Mouse (Mus musculus) forebrain, embryonic 13.5 days (tissue): ENCODE data around the gene Paqr3. TPM values are rescaled to one million over a fixed set of nuclear protein-coding genes. Genes with fewer than 3 reads are reported as not detected.

Source experiments
- ATAC-seq: fragments of 200-750 bp; cut with Nextera tagmentation; 2 replicates; pipeline ENCODE4 v1.8.0; 2017
- H3K27ac ChIP-seq: fragments of 300-500 bp; sonication (generic); 2 replicates; pipeline ENCODE4 v1.5.1; 2015; ENCODE audit warnings: inconsistent platforms, mild to moderate bottlenecking, moderate library complexity
- H3K27me3 ChIP-seq: fragments of 300-500 bp; sonication (generic); 2 replicates; pipeline ENCODE4 v1.6.1; 2015; ENCODE audit warnings: mild to moderate bottlenecking, inconsistent platforms
- H3K36me3 ChIP-seq: fragments of 300-500 bp; sonication (generic); 2 replicates; pipeline ENCODE4 v1.6.1; 2015; ENCODE audit warnings: mild to moderate bottlenecking, inconsistent platforms; ENCODE audit not compliant: poor library complexity, severe bottlenecking
- H3K4me1 ChIP-seq: fragments of 300-500 bp; sonication (generic); 2 replicates; pipeline ENCODE4 v1.6.1; 2015; ENCODE audit warnings: inconsistent platforms
- H3K4me2 ChIP-seq: fragments of 300-500 bp; sonication (generic); 2 replicates; pipeline ENCODE4 v1.6.1; 2015; ENCODE audit warnings: inconsistent platforms, mild to moderate bottlenecking, moderate library complexity
- H3K4me3 ChIP-seq: fragments of 300-500 bp; sonication (generic); 2 replicates; pipeline ENCODE4 v1.5.1; 2015; ENCODE audit warnings: mild to moderate bottlenecking, inconsistent platforms
- H3K9ac ChIP-seq: fragments of 300-500 bp; sonication (generic); 2 replicates; pipeline ENCODE4 v1.6.1; 2015; ENCODE audit warnings: mild to moderate bottlenecking, inconsistent platforms
- H3K9me3 ChIP-seq: fragments of 300-500 bp; sonication (generic); replicated peaks from 2 replicates; pipeline ENCODE4 v1.6.1; 2016; ENCODE audit warnings: inconsistent platforms
- WGBS: fragments of 180-500 bp; shearing (Covaris S2); methylation state at CpG from one replicate; pipeline ENCODE4 v1.1.7; 2015; 5-methylcytosine and 5-hydroxymethylcytosine counted together
- polyA plus RNA-seq: library from polyadenylated mRNA; unstranded; fragments of >200 nt; fragmentation: Nextera tagmentation; extraction: Ambion mirVana; gene quantifications from 2 replicates; pipeline ENCODE4 v1.2.1, GENCODE M21; 2015

Gene Paqr3
- 17.1 and 19.0 TPM in 2 replicates for polyA plus RNA-seq

GRCm38 (mm10) chr5:97111207-97111910, at the start of gene Paqr3:
Gene Paqr3, minus strand, starts transcription at chr5:97111596.
- peak within 1 kb of the TSS; percentile 57 for H3K27ac ChIP-seq
- peak; percentile 98 for ATAC-seq
- H3K27me3 ChIP-seq = no peaks in the 10 kb centered on the region
- H3K9ac ChIP-seq = peak within 1 kb of the TSS; percentile 83
- H3K9me3 ChIP-seq = no peaks in the 10 kb centered on the region
- WGBS = under 1% methylated on average over 60 of the region's 62 CpGs
- H3K36me3 ChIP-seq = peaks cover 13% of the 10 kb centered on the region
- H3K4me1 ChIP-seq = peaks cover 26% of the 10 kb centered on the region
- peak within 1 kb of the TSS; percentile 71 for H3K4me2 ChIP-seq
- H3K4me3 ChIP-seq = peak within 1 kb of the TSS; percentile 75

- H3K27me3 ChIP-seq = no peaks in the 10 kb centered on the region
- WGBS = 32% methylated on average over 1 of the region's 1 CpGs
- H3K4me2 ChIP-seq = no peak overlapping the region
- H3K4me3 ChIP-seq = no peak overlapping the region
- ATAC-seq = no peak
- H3K9me3 ChIP-seq = no peaks in the 10 kb centered on the region
- H3K4me1 ChIP-seq = no peaks in the 10 kb centered on the region
- no peaks in the 10 kb centered on the region for H3K36me3 ChIP-seq
- H3K9ac ChIP-seq = no peak overlapping the region
- H3K27ac ChIP-seq = no peak overlapping the region
Measured at GRCm38 (mm10) chr5:97154688-97155087, 43.3 kb upstream of the Paqr3 start.

GRCm38 (mm10) chr5:97135331-97135730, 23.9 kb upstream of the Paqr3 start:
- Histone ChIP-seq H3K36me3 (no peaks in the 10 kb centered on the region), H3K9me3 (no peaks in the 10 kb centered on the region), H3K27me3 (no peaks in the 10 kb centered on the region), H3K4me3 (no peak overlapping the region), H3K9ac (no peak overlapping the region), H3K27ac (no peak overlapping the region), H3K4me1 (no peaks in the 10 kb centered on the region), H3K4me2 (no peak overlapping the region)
- WGBS = 84% methylated on average over 2 of the region's 2 CpGs
- ATAC-seq = no peak

DNA sequence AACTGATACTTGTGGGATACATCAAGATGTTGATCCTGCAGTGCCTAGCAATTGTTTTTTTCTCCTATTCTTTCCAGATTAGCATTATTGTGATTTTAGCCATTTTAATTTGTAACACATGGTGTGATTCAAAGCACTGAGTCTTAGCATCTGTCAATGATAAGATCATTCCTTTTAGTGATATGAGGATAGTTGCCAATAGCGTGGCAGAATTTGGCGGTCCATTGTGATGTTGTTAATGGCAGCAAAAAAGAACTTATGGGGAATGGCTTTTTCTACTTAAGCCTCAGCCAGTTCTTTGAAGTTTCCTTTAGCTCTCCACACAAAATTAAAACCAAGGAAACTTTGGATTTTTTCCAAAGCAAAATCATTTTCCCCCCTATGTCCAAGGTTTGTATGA, 18.2 kb upstream of the Paqr3 start:
- Histone ChIP-seq H3K4me3 (no peak overlapping the region), H3K27ac (no peak overlapping the region), H3K9ac (no peak overlapping the region), H3K4me1 (no peaks in the 10 kb centered on the region), H3K4me2 (no peak overlapping the region), H3K36me3 (no peaks in the 10 kb centered on the region), H3K27me3 (0 out of 2 replicates have a peak, but pooled peaks cover 3% of the 10 kb centered on the region), H3K9me3 (no peaks in the 10 kb centered on the region)
- WGBS = 90% methylated on average over 2 of the region's 2 CpGs
- no peak for ATAC-seq

DNA sequence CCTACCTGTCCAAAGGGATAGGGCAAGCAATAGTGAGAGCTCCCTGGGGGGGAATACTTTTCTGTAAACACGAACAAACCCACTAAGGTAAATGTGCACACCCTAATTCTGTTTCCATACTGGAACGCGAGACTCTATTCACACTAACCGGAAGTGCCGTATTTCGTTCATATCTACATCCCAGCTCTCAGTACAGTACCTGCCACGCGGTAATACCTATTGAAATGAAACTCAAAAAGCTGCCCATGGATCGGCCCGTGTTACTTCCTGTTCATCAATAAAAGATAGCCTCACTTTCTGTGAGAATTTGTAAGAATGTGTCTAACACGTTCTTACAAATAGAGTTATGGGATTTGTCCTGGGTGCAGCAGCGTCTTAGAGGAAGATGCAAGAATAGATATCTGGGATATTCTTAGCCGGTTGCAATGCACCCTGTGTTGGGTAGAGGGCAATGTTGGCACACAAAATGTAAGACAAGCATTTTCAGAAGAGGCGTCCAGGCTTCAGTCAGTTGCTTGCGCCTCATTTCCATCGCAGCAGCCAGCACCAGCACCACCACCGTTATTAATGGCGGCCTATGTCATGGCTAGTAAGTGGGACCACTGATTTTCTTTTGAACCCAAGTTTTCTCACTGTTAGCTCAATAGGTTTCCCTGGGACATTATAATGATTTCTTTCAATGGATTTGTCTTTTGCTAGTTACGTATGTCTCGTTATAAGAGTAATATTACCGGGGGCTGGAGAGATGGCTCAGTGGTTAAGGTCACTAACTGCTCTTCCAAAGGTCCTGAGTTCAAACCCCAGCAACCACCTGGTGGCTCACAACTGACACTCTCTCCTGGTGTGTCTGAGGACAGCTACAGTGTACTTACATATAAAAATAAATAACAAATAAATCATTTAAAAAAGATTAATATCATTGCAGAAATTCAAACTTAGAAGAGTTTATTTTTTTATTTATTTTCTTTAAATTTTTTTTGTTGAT, 17.1 kb upstream of the Paqr3 start:
- Histone ChIP-seq H3K27ac (no peak overlapping the region), H3K27me3 (0 out of 2 replicates have a peak, but pooled peaks cover 3% of the 10 kb centered on the region), H3K9me3 (no peaks in the 10 kb centered on the region), H3K9ac (no peak overlapping the region), H3K4me2 (no peak overlapping the region), H3K36me3 (no peaks in the 10 kb centered on the region), H3K4me3 (no peak overlapping the region), H3K4me1 (no peaks in the 10 kb centered on the region)
- 48% methylated on average over 21 of the region's 21 CpGs for WGBS
- ATAC-seq = peak; percentile 82

- H3K27ac ChIP-seq = no peak overlapping the region
- no peak overlapping the region for H3K9ac ChIP-seq
- H3K36me3 ChIP-seq = no peaks in the 10 kb centered on the region
- no peaks in the 10 kb centered on the region for H3K4me1 ChIP-seq
- no peak for ATAC-seq
- H3K9me3 ChIP-seq = no peaks in the 10 kb centered on the region
- 84% methylated on average over 6 of the region's 6 CpGs for WGBS
- 0 out of 2 replicates have a peak, but pooled peaks cover 3% of the 10 kb centered on the region for H3K27me3 ChIP-seq
- no peak overlapping the region for H3K4me3 ChIP-seq
- no peak overlapping the region for H3K4me2 ChIP-seq
Measured at GRCm38 (mm10) chr5:97127284-97127683, 15.9 kb upstream of the Paqr3 start.

- Histone ChIP-seq H3K9me3 (no peaks in the 10 kb centered on the region), H3K9ac (no peak overlapping the region), H3K27ac (no peak overlapping the region), H3K36me3 (no peaks in the 10 kb centered on the region), H3K4me3 (no peak overlapping the region), H3K4me1 (no peaks in the 10 kb centered on the region), H3K27me3 (0 out of 2 replicates have a peak, but pooled peaks cover 3% of the 10 kb centered on the region), H3K4me2 (no peak overlapping the region)
- ATAC-seq = peak; percentile 84
- WGBS = 22% methylated on average over 4 of the region's 4 CpGs
Measured at GRCm38 (mm10) chr5:97126005-97126404, 14.6 kb upstream of the Paqr3 start.

- WGBS = 77% methylated on average over 10 of the region's 10 CpGs
- ATAC-seq = 0 out of 2 replicates have a peak, but pooled peaks have one; percentile 8
- H3K27ac ChIP-seq = no peak overlapping the region
- H3K4me2 ChIP-seq = no peak overlapping the region
- no peaks in the 10 kb centered on the region for H3K9me3 ChIP-seq
- no peaks in the 10 kb centered on the region for H3K36me3 ChIP-seq
- no peaks in the 10 kb centered on the region for H3K4me1 ChIP-seq
- H3K9ac ChIP-seq = no peak overlapping the region
- H3K27me3 ChIP-seq = 0 out of 2 replicates have a peak, but pooled peaks cover 3% of the 10 kb centered on the region
- H3K4me3 ChIP-seq = no peak overlapping the region
Measured at GRCm38 (mm10) chr5:97125459-97125970, 14.1 kb upstream of the Paqr3 start.

DNA sequence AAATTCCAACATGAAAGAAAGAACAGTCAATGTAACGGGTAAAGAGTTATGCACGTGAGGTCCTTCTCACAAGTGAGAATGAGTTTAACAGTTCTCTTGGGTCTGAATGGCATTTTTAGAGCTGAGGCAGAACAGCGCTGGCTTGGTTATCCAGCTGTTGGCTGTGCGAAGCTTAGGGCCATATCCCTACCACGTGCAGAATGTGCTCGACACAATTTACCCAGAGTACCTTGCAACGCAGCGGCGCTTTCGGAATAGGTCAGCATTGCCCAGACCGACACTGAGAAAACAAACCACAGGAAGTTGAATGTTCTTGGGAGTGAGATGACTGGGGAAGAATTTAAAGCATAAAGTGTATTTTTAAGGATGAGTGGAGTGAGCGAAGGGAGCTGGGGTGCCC, 13.6 kb upstream of the Paqr3 start:
- Histone ChIP-seq H3K27me3 (0 out of 2 replicates have a peak, but pooled peaks cover 3% of the 10 kb centered on the region), H3K4me3 (no peak overlapping the region), H3K4me2 (no peak overlapping the region), H3K36me3 (no peaks in the 10 kb centered on the region), H3K4me1 (no peaks in the 10 kb centered on the region), H3K9ac (no peak overlapping the region), H3K9me3 (no peaks in the 10 kb centered on the region), H3K27ac (no peak overlapping the region)
- no peak for ATAC-seq
- 90% methylated on average over 12 of the region's 12 CpGs for WGBS

DNA sequence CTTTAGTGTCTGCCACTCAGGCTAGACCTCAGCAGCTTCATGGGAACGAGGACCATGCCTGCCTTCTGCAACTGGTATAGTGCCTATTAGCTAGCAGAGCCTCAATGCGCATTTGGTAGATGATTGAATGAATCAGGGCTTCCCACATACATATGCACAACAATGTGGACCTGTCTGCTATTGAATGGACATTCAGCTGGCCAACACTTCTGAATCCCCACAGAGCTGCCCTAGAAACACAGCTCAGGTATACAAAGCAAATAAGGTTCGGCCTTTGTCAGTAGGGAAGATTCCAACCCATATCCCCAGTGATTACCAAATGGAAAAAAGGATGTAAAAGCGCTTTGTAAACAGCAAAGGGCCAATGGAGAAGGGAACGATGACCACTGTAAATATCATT, 699 bp downstream of the Paqr3 start:
- no peak for ATAC-seq
- WGBS = 7% methylated on average over 5 of the region's 5 CpGs
- Histone ChIP-seq H3K4me3 (peak overlapping the region; percentile 75), H3K27me3 (no peaks in the 10 kb centered on the region), H3K27ac (peak overlapping the region; percentile 57; the same call in 1 of the 2 replicates), H3K9ac (peak overlapping the region; percentile 83), H3K4me2 (peak overlapping the region; percentile 71), H3K9me3 (no peaks in the 10 kb centered on the region), H3K4me1 (peaks cover 26% of the 10 kb centered on the region), H3K36me3 (peaks cover 19% of the 10 kb centered on the region)

DNA sequence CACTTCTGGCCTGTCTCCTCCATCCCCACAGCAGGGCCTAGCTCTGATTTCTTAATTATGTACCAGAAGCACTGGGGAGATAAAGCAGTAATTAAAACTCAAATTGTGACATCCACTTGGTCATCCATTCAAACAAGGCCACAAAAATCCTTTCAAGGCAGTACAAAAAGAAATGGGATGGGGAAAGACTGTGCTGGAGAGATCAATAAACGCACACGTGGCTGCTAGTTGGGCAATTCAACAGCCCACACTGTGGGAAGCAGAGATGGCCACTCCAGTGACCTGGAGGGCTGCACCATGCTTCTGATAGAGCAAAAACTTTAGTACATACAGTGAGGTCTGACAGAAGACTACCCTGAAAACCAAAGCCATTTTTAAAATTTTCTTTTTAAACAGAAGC, 1.3 kb downstream of the Paqr3 start:
- Histone ChIP-seq H3K9ac (peak overlapping the region; percentile 83; the same call in 1 of the 2 replicates), H3K9me3 (no peaks in the 10 kb centered on the region), H3K4me3 (peak overlapping the region; percentile 75), H3K36me3 (peaks cover 23% of the 10 kb centered on the region), H3K27me3 (no peaks in the 10 kb centered on the region), H3K4me2 (peak overlapping the region; percentile 71), H3K27ac (no peak overlapping the region), H3K4me1 (peaks cover 26% of the 10 kb centered on the region)
- ATAC-seq = no peak
- WGBS = 23% methylated on average over 2 of the region's 2 CpGs

- no peak overlapping the region for H3K9ac ChIP-seq
- H3K27me3 ChIP-seq = no peaks in the 10 kb centered on the region
- H3K4me1 ChIP-seq = peaks cover 26% of the 10 kb centered on the region
- no peaks in the 10 kb centered on the region for H3K9me3 ChIP-seq
- WGBS = 89% methylated on average over 5 of the region's 5 CpGs
- no peak overlapping the region for H3K27ac ChIP-seq
- H3K36me3 ChIP-seq = peaks cover 26% of the 10 kb centered on the region
- no peak for ATAC-seq
- H3K4me2 ChIP-seq = no peak overlapping the region
- H3K4me3 ChIP-seq = no peak overlapping the region
Measured at GRCm38 (mm10) chr5:97108333-97108732, 3.1 kb downstream of the Paqr3 start.
